Mouse (Mus musculus) adipocyte (in vitro differentiated cells): ENCODE measurements at regions not wholly inside any gene's neighbourhood (a gene's known extent, or its start where the extent isn't known, plus 50 kb on each side); places are given as distances from the start of the nearest gene placed in this dataset.

ENCODE experiments used
- DNase-seq: peaks from one replicate; pipeline ENCODE4 v3.0.0-alpha.2; 2016; ENCODE audit warnings: low spot score

DNA sequence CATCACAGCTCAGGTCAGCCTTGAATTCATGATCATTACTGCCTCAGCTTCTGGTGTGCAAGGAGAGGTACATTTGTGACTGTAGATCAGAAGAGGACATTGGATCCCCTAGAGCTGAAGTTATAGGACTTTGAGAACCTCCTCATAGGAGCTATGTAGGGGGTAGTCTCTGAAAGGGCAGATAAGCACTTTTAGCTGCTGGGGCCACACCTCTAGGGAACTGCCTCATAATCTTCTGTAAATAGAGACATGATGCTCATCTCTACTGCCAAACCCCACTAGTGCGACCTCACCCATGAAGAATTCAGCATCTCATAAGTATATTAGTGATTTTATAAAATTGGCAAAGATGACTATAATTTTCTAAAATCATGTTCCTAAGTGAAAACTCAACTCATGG is 80.7 kb upstream of the Marcks start:
- DNase-seq, result no peak

DNA sequence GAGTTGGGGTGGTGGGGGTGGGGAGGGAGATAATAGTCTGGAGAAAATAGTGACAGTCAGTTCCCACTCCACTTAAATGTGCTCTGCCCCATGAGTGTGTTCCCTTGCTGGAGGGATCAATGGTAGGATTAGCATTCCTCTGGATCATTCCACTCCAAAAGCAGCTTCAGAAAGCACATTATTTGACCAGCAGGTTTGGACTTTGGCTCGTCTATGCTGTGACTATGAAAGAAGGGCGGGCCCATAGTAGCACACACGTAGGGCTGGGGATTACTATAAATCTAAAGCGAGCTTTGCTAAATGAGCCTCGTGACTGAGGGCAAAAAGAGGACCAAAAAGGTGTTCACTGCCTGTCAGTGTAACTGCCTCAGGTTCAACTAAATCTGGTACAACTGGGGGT is 75.9 kb upstream of the Marcks start:
- no peak for DNase-seq

- no peak for DNase-seq
Observed at GRCm38 (mm10) chr10:37212350-37213035, 73.8 kb upstream of the Marcks start.

DNA sequence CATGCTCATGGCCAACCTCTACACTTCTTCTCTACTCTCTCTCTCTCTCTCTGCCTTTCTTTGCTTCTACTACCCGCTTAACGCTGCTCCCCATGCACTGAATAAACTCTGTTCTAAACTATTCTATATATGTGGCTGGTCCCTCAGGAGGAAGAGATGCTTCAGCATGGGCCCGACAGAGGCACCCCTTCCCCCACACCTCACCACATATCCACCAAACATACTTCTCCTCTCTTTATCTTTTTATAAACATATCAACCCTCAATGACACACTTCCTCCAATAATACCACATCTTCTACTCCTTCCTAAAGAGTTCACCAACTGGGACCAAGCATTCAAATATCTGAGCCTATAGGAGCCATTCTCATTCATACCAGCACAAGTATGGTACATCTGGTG is 72.6 kb upstream of the Marcks start:
- no peak for DNase-seq

- peak; percentile 21 for DNase-seq
Observed at GRCm38 (mm10) chr10:37210223-37210622, 71.5 kb upstream of the Marcks start.

DNA sequence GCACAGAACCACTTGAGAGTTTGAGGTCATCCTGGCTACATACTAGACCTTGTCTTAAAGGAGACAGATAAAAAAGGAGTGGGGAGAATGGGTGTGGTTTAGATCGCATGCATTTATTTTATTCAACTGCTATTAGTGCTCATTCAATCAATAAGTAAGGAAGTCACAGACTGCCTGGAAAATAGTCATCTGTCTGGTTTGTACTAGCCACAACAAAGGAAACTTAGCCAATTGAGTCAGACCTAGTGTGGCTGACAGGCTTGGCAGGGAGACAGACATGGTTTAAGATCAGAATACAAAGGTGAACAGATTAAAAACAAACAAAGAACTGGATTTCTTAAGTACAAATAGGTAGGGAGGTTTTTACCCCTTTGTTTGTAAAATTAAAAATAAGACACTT is 68.3 kb upstream of the Marcks start:
- DNase-seq, result peak; percentile 52

- peak; percentile 59 for DNase-seq
Observed at GRCm38 (mm10) chr10:37206546-37206945, 67.8 kb upstream of the Marcks start.

DNA sequence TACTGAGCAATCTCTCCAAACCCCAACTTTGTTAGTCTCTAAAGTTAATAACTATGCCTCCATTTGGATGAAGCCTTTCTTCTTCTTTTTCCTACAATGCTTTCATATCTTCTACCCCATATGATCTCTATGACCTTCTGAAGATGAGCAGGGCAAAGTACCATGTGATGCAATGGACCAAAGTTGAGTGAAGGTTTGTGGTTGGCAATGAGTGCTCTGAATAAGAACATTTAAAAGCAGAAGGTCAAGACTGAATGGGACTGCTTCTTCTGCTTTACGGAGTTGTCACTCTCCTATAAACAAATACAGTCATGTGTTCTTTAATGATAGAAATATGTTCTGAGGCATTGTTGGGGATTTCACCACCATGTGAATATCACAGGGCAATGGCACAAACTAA is 65.0 kb upstream of the Marcks start:
- DNase-seq, result no peak

GRCm38 (mm10) chr10:37194798-37195453 is 56.2 kb upstream of the Marcks start:
- DNase-seq, result no peak

DNA sequence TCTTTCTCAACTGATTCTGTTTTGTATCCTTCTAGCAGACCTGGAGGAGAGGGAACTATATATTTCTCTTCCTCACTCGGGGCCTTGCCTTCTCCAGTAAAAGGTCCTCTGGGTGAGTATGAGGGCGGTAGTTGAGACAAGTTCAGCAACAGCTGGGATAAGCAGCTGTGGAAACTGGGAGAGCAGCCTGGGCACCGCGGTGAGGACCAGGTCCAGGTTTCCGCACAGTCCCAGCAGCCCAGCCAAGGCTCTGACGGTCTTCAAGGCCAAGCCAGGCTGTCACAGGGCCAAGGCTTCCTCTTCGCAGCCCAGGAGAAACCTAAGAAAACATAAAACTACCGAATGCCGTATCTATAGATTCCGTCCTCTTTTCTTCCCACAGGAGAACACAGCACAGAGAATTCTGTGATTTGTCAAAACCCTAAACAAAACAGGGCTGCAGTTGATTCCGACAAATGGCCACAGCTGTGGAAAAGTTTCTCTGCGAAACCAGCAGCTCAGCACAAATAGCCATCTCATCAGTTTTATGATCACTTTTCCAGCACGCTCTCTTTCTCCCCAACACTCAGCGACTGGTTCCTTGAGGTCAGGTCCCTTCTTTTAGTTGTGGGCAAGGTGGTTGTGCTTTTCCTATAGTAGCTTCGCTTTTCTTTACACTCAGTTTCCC is 55.5 kb upstream of the Marcks start:
- DNase-seq, result peak; percentile 29

DNA sequence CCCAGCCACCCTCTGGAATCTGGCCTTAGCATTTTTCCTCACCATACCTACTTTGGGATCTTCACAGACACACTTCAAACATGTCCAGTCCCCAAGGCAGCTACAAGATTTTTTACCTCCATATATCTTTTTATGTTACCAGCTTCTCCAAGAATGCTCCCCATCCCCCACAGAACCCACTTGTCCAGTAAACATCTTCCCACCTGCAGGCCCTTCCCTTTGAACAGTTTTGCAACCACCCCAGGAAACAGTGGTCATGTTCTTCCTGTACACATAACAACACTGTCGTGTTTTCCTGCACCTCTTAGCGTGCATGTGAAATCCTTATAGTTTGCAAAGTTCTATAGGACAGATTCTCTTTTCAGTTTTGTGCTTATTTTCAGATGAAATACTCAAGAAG is 53.9 kb upstream of the Marcks start:
- DNase-seq, result no peak

DNA sequence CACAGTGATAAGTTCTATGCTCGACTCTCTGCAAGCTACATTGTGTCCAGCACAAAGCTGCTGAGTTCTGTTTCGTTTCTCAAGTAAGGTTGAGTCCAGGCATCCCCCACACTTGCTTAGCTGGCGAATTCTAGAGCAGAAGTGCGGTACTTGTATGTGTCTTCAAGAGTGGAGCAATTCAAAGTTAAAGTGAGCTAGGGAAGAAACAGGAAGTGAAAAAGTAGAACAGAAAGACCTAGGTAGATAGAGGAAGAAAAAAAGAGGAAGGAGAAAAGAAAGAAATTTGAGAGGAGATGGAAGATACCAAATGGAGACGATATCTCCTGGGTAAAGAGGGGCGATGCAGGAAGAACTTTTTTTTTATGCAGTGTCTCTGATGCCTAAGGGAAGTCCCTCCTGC is 51.4 kb upstream of the Marcks start:
- no peak for DNase-seq
